Mouse (Mus musculus) heart, adult 2 months (tissue): ENCODE measurements around the gene Fzr1.

ENCODE experiments used
- CTCF ChIP-seq: fragments of 200-600 bp; IDR thresholded peaks from 2 replicates; pipeline ENCODE4 v1.8.1; 2022; ENCODE audit warnings: antibody characterized with exemption, mild to moderate bottlenecking, moderate library complexity
- EP300 ChIP-seq: fragments of 200-500 bp; IDR thresholded peaks from 2 replicates; pipeline ENCODE4 v1.6.1; 2011; ENCODE audit warnings: low read depth, low read length, control low read depth; ENCODE audit not compliant: insufficient read depth

- TF ChIP-seq CTCF: no peak
- TF ChIP-seq EP300: no peak
Measured at GRCm38 (mm10) chr10:81346453-81347067, 31.8 kb downstream of the Fzr1 start.
